Mouse (Mus musculus) left cerebral cortex, adult 18-20 months (tissue): Measurements from ENCODE around the gene Spast. TPM values are rescaled to one million over a fixed set of nuclear protein-coding genes. Genes with fewer than 3 reads are reported as not detected.

Experiments
- DNase-seq, 2 experiments: peaks; one replicate each; pipeline ENCODE4 v3.0.0; 2021 to 2022; ENCODE audit warnings: low spot score in 2 of 2, mixed read lengths in 1 of 2
- total RNA-seq, 2 experiments: library from RNA; stranded (reverse); gene quantifications; 2 replicates each; pipeline ENCODE4 v1.2.3; 2021

The Spast gene
- total RNA-seq, 2 experiments from 2014 or later: 51.1 to 55.4 TPM

DNA sequence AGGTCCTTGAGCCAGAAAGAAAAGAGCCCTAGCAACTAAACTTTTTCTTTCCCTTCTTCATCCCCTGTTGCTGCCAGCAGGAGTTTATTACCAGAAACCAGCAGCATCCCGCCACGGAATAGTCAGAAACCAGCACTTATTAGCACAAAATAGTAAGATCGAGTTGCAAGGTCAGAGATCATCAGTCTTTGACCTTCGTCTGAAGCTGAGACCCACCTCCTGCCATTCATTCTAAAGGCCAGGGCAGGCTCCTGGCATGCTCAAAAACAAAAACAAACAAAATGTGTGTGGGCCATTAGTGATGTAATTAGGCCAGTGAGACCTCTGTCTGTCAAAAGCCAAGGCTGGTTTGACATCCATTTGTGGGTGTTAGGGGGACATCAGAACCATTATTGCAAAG is 79.4 kb downstream of the Spast start:
- DNase-seq: no peak

DNA sequence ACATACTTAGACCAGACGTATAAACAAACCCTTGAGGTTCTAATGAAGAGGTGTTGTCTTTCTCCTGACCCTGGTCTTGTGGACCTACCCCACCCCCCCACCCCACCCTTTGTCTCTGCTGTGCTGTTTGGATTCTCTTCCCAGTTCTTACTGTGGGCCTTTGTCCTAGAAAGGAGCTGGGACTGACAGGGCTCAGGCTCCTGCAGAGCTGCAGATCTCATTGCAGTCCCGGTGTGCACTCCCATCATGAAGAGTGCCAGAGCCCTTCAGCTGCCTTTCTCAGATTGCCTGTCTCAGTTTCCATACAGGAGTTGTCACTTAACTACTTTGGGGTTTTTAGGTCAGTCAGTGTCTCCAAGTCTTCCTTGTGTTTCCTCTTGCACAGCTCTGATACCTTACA is 81.9 kb downstream of the Spast start:
- no peak for DNase-seq

DNA sequence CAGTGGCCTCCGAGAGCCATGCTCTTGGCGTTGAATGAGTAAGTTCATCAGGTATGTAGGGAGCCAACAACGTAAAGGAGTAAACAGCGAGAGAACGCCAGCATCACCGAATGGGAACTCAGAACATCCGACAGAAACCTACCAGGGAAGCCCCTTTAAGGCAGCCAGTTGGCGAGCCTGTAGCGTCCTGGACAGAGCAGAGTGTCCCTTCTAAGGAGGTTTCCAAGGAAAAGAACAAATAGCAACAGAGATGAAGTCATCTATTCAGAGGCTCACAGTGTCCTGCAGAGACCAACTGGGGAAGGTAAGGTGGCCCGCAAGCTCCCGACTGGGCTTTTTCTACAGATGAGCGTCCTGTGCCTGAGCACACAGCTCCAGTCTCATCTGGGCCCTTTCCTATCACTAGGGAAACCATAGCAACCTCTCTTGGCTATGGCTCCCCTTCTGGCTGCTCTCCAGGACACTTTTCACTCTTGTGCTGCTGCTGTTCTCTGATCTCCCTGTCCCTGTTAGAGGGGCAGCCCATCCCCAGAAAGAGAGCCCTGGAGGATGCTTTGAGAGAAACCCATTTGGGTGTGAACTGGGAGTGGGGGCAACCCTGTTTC is 85.7 kb downstream of the Spast start:
- no peak for DNase-seq

DNA sequence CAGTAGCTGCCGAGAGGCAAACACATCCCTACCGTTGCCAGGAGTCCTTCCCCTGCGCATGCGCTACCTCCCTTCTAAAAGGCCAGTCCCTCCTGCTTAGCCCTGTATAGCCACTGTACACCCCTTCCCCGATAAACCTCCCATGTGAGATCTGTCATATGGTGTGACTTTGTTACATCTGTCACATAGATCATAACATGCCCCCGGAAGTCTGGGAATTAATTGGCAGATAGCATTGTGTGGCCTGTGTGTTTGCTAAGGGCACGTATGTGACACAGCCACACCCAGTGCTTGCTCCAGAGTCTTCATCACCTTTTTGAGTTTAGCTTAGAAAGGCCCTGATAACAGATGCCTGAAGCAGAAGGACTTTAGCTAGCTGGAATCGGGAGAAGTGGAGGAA is 91.3 kb downstream of the Spast start:
- peak in 1 of 2 experiments; percentile 5 for DNase-seq

DNA sequence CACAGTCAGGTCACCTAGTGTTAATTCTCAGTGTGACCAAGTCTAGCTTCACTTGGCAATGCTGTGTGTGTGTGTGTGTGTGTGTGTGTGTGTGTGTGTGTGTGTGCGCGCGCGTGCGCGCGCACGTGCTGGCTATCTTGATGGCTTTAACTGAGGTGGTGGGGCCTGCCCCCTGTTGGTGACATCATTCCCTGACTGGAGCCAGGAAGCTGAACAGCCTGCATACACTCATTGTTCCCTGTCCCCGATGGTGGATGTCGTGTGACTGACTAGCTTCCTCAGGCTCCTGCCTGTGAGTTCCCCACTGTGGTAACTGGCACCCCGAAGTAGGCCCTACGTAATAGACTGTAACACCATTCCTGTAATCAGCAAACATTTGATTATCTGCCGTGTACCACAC is 92.7 kb downstream of the Spast start:
- no peak for DNase-seq

DNA sequence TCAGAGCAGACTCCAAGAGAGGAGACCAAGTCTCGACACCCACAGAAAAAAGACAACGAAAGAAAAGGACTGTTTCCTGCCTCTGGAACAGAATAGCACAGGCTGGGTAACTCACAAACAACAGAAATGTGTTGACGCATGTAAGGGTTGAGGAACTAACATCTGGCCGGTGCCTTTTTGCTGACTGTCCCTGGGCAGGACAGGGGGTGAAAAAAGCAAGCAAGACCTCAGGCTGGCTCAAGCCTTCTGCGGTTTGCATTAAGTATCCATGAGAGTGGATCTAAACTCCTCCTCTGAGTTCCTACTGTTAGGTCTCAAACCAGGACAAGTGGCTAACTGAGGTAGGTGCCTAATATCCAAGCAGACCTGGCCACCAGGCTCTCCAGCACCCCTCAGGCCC is 93.8 kb downstream of the Spast start:
- no peak for DNase-seq

DNA sequence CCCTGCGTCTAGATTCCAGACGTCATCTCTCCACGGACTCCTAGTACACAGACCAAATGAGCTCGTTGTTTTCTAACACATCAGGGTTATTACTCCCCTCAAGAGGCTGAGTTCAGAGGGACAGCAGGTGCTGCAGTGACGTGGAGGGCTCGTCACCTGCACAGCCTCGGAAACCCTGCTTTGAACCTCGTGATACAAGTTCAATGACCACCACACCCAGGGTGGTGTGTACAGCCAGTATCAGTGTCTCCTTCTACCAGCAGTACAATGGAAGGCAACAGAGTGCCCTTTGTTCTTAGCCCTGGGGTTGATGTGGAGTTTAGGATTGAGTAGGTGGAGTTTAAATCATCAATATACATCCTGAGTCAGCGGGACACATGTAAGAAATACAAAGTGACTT is 99.0 kb downstream of the Spast start:
- DNase-seq: no peak

DNA sequence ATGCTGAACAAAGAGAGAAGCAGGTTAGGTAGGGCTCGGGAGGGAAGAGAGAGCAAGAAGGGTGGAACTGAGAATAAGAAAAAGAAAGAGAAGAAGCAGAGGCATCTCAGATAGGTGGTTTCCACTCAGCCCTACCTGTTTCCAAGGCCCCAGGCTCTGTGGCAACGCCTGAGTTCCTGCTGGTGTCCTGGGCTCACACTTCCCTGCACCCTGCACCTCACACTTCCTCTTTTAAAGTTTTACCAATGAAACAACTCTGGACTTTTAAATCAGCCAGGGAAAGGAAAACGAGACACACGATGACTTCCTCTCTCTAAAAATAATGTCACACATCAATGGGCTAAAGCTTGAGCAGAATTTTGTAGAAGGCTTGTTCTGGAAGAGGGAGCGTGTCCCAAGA is 101.7 kb downstream of the Spast start:
- no peak for DNase-seq

Other genes starting within 250 kb of the Spast start
- 10 to 100 TPM; 40.7 to 41.0 TPM for gene Memo1, start 43.5 kb upstream of the Spast start, total RNA-seq
- gene Dpy30, start 15.0 kb upstream of the Spast start, total RNA-seq: 10 to 100 TPM; 51.2 to 51.7 TPM
- gene Slc30a6, start 56.6 kb downstream of the Spast start, total RNA-seq: 10 to 100 TPM; 11.8 to 15.2 TPM
- gene Nlrc4, start 120.2 kb downstream of the Spast start, total RNA-seq: under 1 TPM; 0.19 to 0.35 TPM
- gene Yipf4, start 150.5 kb downstream of the Spast start, total RNA-seq: 10 to 100 TPM; 72.8 to 83.4 TPM
- gene Birc6, start 189.3 kb downstream of the Spast start, total RNA-seq: 100 to 1,000 TPM; 117 to 130 TPM